Mouse (Mus musculus): ENCODE data around the gene Gm3173. TPM values are rescaled to one million over a fixed set of nuclear protein-coding genes. Genes with fewer than 3 reads are reported as not detected.
"Not testable (repeated sequence)": the region's sequence is repeated elsewhere in the genome, so short reads cannot be mapped to it uniquely, and the experiment has no call there.

The Gm3173 gene
- polyA plus RNA-seq, 1 experiment from 2014 or later, result 1.2 TPM

DNA sequence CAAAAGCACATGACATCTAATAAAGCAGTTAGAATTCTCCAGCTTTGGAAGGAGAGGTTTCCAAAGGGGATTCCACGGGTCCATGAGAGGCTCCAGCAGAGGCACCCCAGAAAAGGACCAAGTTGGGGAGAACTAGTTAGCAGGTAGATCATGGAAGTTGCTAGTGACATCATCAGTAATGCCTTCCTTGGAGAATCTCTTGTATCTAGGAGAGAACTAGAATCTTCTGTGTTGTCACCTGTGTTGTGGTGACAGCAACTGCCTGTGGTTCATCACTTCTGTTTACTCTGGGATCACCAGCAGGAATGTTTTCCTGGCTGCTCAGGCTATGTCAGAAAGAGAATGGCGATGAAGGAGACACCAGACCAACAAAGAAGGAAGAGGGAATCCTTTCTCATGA is 124.3 kb downstream of the Gm3173 start, which contains the start of gene Gm3047:
Gene Gm3047 (plus strand): TSS at position 301 of the 400 bp plus-strand sequence.
- not testable (repeated sequence) for H3K9ac ChIP-seq; H3K27ac ChIP-seq; H3K27me3 ChIP-seq (replicated peaks); H3K36me3 ChIP-seq (replicated peaks); H3K9me3 ChIP-seq; H3K4me2 ChIP-seq; H3K4me3 ChIP-seq; ATAC-seq (replicated peaks); H3K4me1 ChIP-seq
- WGBS, result no CpG with 5 or more reads among the region's 2 CpGs

Other genes starting within 250 kb of the Gm3173 start
- 8.0 and 10.0 TPM in 2 replicates for gene Gm2974, start 248.4 kb upstream of the Gm3173 start, polyA plus RNA-seq (2015; fragmentation: Nextera tagmentation; extraction: Ambion mirVana)
- not detected in 2 replicates for gene Gm3138, start 181.4 kb upstream of the Gm3173 start, polyA plus RNA-seq (2015; fragmentation: Nextera tagmentation; extraction: Ambion mirVana)
- gene Gm3149, start 113.7 kb upstream of the Gm3173 start, polyA plus RNA-seq (2015; fragmentation: Nextera tagmentation; extraction: Ambion mirVana), result not detected in 2 replicates
- gene 2610042L04Rik, start 96.2 kb upstream of the Gm3173 start, polyA plus RNA-seq (2015; fragmentation: Nextera tagmentation; extraction: Ambion mirVana), result 6.4 and 7.9 TPM in 2 replicates
- not detected in 2 replicates for gene Gm3159, start 33.5 kb upstream of the Gm3173 start, polyA plus RNA-seq (2015; fragmentation: Nextera tagmentation; extraction: Ambion mirVana)
- gene Gm3164, start 15.5 kb upstream of the Gm3173 start, polyA plus RNA-seq (2015; fragmentation: Nextera tagmentation; extraction: Ambion mirVana), result 4.5 and 5.6 TPM in 2 replicates
- gene Gm3182, start 50.8 kb downstream of the Gm3173 start, polyA plus RNA-seq (2015; fragmentation: Nextera tagmentation; extraction: Ambion mirVana), result not detected in 2 replicates
- not detected in 2 replicates for gene Gm3047, start 124.4 kb downstream of the Gm3173 start, polyA plus RNA-seq (2015; fragmentation: Nextera tagmentation; extraction: Ambion mirVana)
- not detected in 2 replicates for gene Gm8159, start 201.4 kb downstream of the Gm3173 start, polyA plus RNA-seq (2015; fragmentation: Nextera tagmentation; extraction: Ambion mirVana)
- gene Gm3239, start 233.2 kb downstream of the Gm3173 start, polyA plus RNA-seq (2015; fragmentation: Nextera tagmentation; extraction: Ambion mirVana), result 1.0 and 1.4 TPM in 2 replicates

All from midbrain, embryonic 15.5 days (tissue).